23 mouse cellular contexts compared by ENCODE assay signal in the genomic region with DNA sequence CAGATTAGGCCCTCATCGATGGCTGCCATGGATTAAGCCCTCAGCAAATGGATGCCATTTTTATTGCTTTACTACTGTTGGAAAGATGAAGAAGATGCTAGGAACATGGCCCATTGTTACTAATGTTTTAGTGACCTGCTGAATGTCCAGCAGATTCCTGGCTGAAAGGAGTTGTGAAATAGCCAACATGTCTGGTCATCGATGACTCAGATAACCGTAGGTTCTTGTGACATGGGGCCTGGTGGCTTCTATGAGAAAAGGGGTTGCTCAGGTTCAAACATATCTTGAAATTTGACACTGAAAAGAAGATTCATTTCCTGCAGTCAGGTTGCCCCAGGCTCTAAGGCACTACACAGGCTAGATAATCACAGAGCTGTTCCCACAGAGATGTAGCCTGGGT. TPM values are rescaled to one million over a fixed set of nuclear protein-coding genes. Genes with fewer than 3 reads are reported as not detected.
DNase-seq lines count a peak whose midpoint lies in the region; ATAC-seq and TF ChIP-seq lines count a peak whose summit lies in the region.
"Had no signal": no experiment of that assay in that cellular context is flagged by ENCODE, and none has a peak within 500 bp of the region (broad histone marks: within the 10 kb centered on the region; RNA-seq: fewer than 3 reads in every experiment).

No protein-coding gene starts in this region.

- TF ChIP-seq CTCF in liver, postnatal 0 days (IDR thresholded peaks at IDR 0.05; ENCODE audit: low read depth), result no peak

- H3K4me1 ChIP-seq in liver, postnatal 0 days (ENCODE audit: insufficient read depth), result peaks cover 31% of the 10 kb centered on the region
- H3K4me1 ChIP-seq in liver, embryonic 11.5 days (replicated peaks; ENCODE audit: control insufficient read depth, insufficient read depth, low read length), result peaks cover 38% of the 10 kb centered on the region
- H3K4me1 ChIP-seq: embryonic facial prominence, embryonic 15.5 days; forebrain, embryonic 12.5 days; hindbrain, embryonic 15.5 days had no signal

- no peak overlapping the region for H3K4me3 ChIP-seq in liver, postnatal 0 days (ENCODE audit: low read depth, low read length)
- no peak overlapping the region for H3K4me3 ChIP-seq in liver, embryonic 11.5 days (ENCODE audit: low read depth, low read length)
- H3K4me3 ChIP-seq: embryonic facial prominence, embryonic 15.5 days; forebrain, embryonic 12.5 days; heart, embryonic 12.5 days; hindbrain, embryonic 15.5 days had no signal

- H3K9ac ChIP-seq in liver, postnatal 0 days (replicated peaks), result no peak overlapping the region
- H3K9ac ChIP-seq in liver, embryonic 11.5 days (ENCODE audit: low read depth, low read length), result no peak overlapping the region
- H3K9ac ChIP-seq: embryonic facial prominence, embryonic 15.5 days; forebrain, embryonic 12.5 days; heart, embryonic 12.5 days; hindbrain, embryonic 15.5 days had no signal

- peak; percentile 64 for DNase-seq in heart, adult 11 months
- no peak for DNase-seq in heart, postnatal 36 days
- no peak for DNase-seq in liver, postnatal 0 days
- DNase-seq in liver, embryonic 11.5 days (ENCODE audit: low spot score), result no peak
- peak; percentile 29 for DNase-seq in NIH3T3 (ENCODE audit: low read depth)
- no peak for DNase-seq in lung, adult 18-20 months
- no peak for DNase-seq in layer of hippocampus, postnatal 25 days (ENCODE audit: extremely low spot score in 1 of 2, low spot score in 1 of 2)
- DNase-seq: adrenal gland, adult 8-10 months; adrenal gland, postnatal 36 days; B cell, adult 2 months; cerebellum, adult 2 months; cerebellum, postnatal 10 days; gastrocnemius, postnatal 36 days; kidney, adult 11 months had no signal

- 0 out of 2 replicates have a peak overlapping the region, but pooled peaks have one; percentile 25 for H3K27ac ChIP-seq in liver, postnatal 0 days (ENCODE audit: low read depth)
- no peak overlapping the region for H3K27ac ChIP-seq in liver, embryonic 11.5 days (ENCODE audit: low read depth, low read length)
- H3K27ac ChIP-seq: embryonic facial prominence, embryonic 15.5 days; forebrain, embryonic 12.5 days; hindbrain, embryonic 15.5 days had no signal

- 66% methylated on average over 3 of the region's 3 CpGs for WGBS in liver, postnatal 0 days (ENCODE audit: insufficient replicate concordance)
- 84% methylated on average over 3 of the region's 3 CpGs for WGBS in liver, embryonic 11.5 days

- H3K36me3 ChIP-seq in liver, postnatal 0 days (replicated peaks; ENCODE audit: insufficient read depth, low read length), result no peaks in the 10 kb centered on the region
- H3K36me3 ChIP-seq in liver, embryonic 11.5 days (ENCODE audit: control insufficient read depth, insufficient read depth, low read length), result no peaks in the 10 kb centered on the region
- H3K36me3 ChIP-seq: embryonic facial prominence, embryonic 15.5 days; forebrain, embryonic 12.5 days; heart, embryonic 12.5 days; hindbrain, embryonic 15.5 days had no signal

- no peaks in the 10 kb centered on the region for H3K27me3 ChIP-seq in liver, postnatal 0 days (ENCODE audit: insufficient read depth, low read length)
- no peaks in the 10 kb centered on the region for H3K27me3 ChIP-seq in liver, embryonic 11.5 days (replicated peaks; ENCODE audit: control insufficient read depth, insufficient read depth, low read length)
- H3K27me3 ChIP-seq: embryonic facial prominence, embryonic 15.5 days; forebrain, embryonic 12.5 days; heart, embryonic 12.5 days; hindbrain, embryonic 15.5 days had no signal

- H3K4me2 ChIP-seq in liver, postnatal 0 days (ENCODE audit: low read depth, low read length), result no peak overlapping the region
- H3K4me2 ChIP-seq in liver, embryonic 11.5 days, result no peak overlapping the region
- H3K4me2 ChIP-seq: embryonic facial prominence, embryonic 15.5 days; forebrain, embryonic 12.5 days; heart, embryonic 12.5 days; hindbrain, embryonic 15.5 days had no signal

- peak; percentile 39; the same call in 1 of the 2 replicates for ATAC-seq in liver, postnatal 0 days
- ATAC-seq in liver, embryonic 11.5 days (replicated peaks; ENCODE audit: low FRiP score), result no peak
- ATAC-seq in erythroblast, adult 5-6 weeks (replicated peaks; ENCODE audit: low FRiP score, poor library complexity, severe bottlenecking), result no peak
- ATAC-seq: forebrain, embryonic 16.5 days had no signal

- TF ChIP-seq EP300 in liver, postnatal 0 days (IDR thresholded peaks at IDR 0.05; ENCODE audit: low read depth), result no peak

- H3K9me3 ChIP-seq in liver, postnatal 0 days (ENCODE audit: low read length), result no peaks in the 10 kb centered on the region
- no peaks in the 10 kb centered on the region for H3K9me3 ChIP-seq in liver, embryonic 11.5 days (ENCODE audit: control insufficient read depth, low read length)
- H3K9me3 ChIP-seq: embryonic facial prominence, embryonic 15.5 days; forebrain, embryonic 12.5 days; heart, embryonic 12.5 days; hindbrain, embryonic 15.5 days had no signal

- intact Hi-C loops in heart, postnatal 36 days (cut with DNase I), result no loop called here

RNA-seq across cellular contexts. Expression of a gene that starts 7.0 kb away (rescaled TPM):
- 1 to 10 TPM; 3.5 to 5.5 TPM for total RNA-seq in heart, postnatal 36 days (2021)
- polyA plus RNA-seq in liver, postnatal 0 days (2015; fragmentation: Nextera tagmentation; extraction: Ambion mirVana), result 24.6 and 29.3 TPM in 2 replicates
- 2.5 and 3.5 TPM in 2 replicates for polyA plus RNA-seq in liver, embryonic 11.5 days (2014; fragmentation: Nextera tagmentation; extraction: Ambion mirVana)
- total RNA-seq in erythroblast, adult 5-6 weeks (2015; ENCODE audit: low replicate concordance), result not detected in 2 replicates
- total RNA-seq in erythroblast, adult 5-6 weeks (2017; ENCODE audit: low replicate concordance), result not detected in 2 replicates
- total RNA-seq in layer of hippocampus, postnatal 25 days (2021), result not detected
- total RNA-seq: adrenal gland, adult 8-10 months; adrenal gland, postnatal 36 days; gastrocnemius, adult 8-10 months; gastrocnemius, postnatal 36 days had no signal
- polyA plus RNA-seq: embryonic facial prominence, embryonic 15.5 days; forebrain, embryonic 16.5 days; frontal cortex, adult 2 months; hindbrain, embryonic 15.5 days had no signal

RNA-seq across cellular contexts. Expression of a gene that starts 45.2 kb away (rescaled TPM):
- total RNA-seq in heart, postnatal 36 days (2021), result under 1 TPM; 0.16 to 0.42 TPM
- polyA plus RNA-seq in liver, postnatal 0 days (2015; fragmentation: Nextera tagmentation; extraction: Ambion mirVana), result 0.05 TPM in 1 of 2 replicates, not detected in the other
- polyA plus RNA-seq in liver, embryonic 11.5 days (2014; fragmentation: Nextera tagmentation; extraction: Ambion mirVana), result 0.90 and 0.93 TPM in 2 replicates
- not detected in 2 replicates for total RNA-seq in erythroblast, adult 5-6 weeks (2015; ENCODE audit: low replicate concordance)
- 0.17 TPM in 1 of 2 replicates, not detected in the other for total RNA-seq in erythroblast, adult 5-6 weeks (2017; ENCODE audit: low replicate concordance)
- total RNA-seq in layer of hippocampus, postnatal 25 days (2021), result 10 to 100 TPM; 14.2 to 25.9 TPM
- total RNA-seq: MEL had no signal

Comparison
In these comparisons a context has a peak if more than half of its experiments do, and no peak if none do; other contexts are left out.
1. DNase-seq: peak in heart, adult 11 months (single experiment) and NIH3T3 (single experiment); none in heart, postnatal 36 days (0 of 2), liver, postnatal 0 days (single experiment), liver, embryonic 11.5 days (single experiment), lung, adult 18-20 months (0 of 2) and layer of hippocampus, postnatal 25 days (0 of 2).
2. RNA of a gene that starts 7.0 kb away (total RNA-seq): 3.5 to 5.5 TPM in heart, postnatal 36 days; not detected in layer of hippocampus, postnatal 25 days and not detected in erythroblast, adult 5-6 weeks; every median in the first group is over 4 times any median in the second.
3. RNA of a gene that starts 45.2 kb away (total RNA-seq): 14.2 to 25.9 TPM in layer of hippocampus, postnatal 25 days; 0.16 to 0.42 TPM in heart, postnatal 36 days and 0.17 TPM in erythroblast, adult 5-6 weeks; every median in the first group is over 10 times any median in the second.